Mouse (Mus musculus): Measurements from ENCODE around the gene Slc51a.

The Slc51a gene

DNA sequence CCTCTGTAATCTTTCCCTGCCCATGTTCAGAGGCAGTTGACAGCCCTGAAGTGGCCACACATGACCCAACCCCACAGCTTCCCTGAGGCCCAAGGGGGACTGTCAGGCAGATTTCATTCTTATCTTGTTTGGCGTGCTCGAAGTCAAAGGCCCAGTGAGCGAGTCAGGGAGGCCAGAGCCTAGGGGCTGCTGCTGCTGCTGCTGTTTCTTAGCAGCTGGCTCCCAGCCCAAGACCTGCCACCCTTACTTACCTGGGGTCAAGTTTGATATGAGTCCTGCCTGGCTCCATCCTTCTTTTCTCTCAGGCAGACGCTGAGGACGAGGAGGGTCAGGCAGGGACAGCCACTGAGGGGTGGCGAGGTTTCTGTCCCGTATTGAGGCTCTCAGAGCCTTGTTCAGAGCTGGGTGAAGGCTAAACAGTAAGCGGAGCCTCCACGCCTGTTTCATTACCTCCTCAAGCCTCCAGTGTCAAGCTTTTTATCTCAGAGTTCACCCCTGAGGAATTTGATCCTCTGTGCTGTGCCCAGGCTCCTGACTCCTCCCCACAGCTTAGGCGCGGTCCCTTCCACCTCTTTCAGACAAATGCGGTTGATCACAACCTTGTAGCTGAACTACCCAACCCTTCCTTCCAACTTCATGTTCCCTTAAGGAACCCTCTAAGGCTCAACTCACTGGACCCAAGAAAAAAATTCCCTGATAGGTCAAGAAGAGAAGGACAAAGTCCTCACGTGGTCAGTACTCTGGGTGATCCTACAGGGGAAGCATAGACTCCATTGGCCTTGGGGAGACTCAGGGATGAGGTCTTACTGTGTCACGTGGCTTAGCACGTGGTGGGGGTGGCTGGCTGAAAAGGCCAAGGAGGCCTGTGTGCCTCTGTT is at the start of gene Slc51a:
Gene Slc51a, minus strand, starts transcription at position 646 of the 878 bp plus-strand sequence.
- no peak for DNase-seq

GRCm38 (mm10) chr16:32535157-32535751 is 47.6 kb upstream of the Slc51a start:
- DNase-seq, result no peak

DNA sequence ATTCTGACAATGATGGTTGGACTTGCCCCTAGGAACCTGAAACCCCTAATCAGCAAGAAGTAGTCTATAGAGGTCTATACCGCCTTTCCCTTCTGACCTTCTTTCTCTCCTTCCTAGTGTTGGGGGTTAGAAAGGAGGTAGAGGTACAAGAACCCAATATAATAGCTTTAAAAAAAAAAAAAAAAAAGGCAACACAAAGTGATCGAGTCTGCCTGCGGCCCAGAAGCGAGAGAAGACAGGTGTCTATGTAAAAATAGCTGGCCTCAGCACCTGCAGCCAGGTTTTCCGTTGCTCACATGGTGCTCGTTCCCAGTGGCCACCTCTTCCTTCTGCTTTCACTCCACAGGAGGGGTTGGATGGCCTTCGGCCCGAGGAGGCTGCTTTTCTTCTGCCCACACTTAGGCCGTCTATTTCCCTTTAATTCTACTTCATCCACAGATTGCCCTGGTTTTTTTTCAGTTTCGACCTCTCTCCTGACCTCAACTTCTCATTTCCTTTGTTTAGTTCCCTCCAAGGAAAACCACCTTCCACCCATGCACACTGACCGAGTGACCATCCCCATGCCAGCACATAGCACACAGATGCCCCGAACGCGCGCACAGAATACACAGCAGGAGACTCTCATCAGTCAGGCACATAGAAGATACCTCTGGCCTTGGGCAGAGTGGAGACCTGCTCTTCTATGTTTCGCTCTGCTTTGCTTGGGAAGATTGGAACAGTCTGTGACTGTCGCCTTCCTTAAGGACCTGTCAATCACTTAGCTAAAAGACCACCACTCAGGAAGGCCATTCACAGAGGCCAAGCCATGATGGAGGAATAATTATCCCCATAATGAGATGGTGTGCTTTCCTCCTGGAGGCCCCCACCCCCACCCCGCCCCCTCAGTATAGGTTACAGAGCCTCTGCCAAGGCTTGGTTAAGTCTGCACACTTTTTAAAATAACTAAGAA is 45.5 kb upstream of the Slc51a start:
- DNase-seq, result no peak

DNA sequence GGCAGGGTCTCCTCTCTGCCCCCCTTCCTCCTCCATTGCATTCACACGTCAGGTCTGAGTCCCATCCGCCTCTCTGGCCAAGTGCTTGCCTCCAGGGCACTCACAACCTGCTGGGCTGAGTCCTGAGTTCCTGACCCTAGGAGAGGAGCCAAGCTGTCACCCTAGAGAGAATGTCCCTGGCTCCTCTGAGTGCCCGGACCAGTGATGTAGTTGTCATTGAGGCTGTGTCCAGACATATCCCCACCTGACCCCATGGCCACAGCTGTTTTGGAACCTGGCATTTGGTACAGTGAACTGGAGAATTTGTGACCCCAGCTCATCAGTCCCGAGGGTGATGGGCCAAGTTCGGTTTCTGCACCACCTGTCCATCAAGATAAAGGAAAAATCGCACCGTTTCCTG is 39.2 kb upstream of the Slc51a start:
- no peak for DNase-seq

DNA sequence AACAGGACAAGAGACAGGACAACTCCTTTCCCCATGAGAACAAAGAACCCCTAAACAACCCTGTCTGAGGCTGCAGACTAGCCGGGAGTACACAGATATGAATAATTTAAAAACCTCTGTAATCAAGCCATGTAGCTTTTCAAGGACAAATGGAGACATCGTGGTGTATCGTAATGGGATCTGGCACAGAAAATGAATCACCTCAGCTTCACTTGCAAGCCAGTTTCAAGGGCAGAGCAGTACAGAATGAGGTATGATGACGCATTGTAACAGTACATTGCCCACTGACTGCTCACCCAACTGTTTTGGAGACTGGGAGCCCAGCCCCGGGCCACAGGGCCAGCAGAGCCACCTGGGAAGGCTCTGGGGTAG is 36.6 kb upstream of the Slc51a start:
- DNase-seq, result no peak

DNA sequence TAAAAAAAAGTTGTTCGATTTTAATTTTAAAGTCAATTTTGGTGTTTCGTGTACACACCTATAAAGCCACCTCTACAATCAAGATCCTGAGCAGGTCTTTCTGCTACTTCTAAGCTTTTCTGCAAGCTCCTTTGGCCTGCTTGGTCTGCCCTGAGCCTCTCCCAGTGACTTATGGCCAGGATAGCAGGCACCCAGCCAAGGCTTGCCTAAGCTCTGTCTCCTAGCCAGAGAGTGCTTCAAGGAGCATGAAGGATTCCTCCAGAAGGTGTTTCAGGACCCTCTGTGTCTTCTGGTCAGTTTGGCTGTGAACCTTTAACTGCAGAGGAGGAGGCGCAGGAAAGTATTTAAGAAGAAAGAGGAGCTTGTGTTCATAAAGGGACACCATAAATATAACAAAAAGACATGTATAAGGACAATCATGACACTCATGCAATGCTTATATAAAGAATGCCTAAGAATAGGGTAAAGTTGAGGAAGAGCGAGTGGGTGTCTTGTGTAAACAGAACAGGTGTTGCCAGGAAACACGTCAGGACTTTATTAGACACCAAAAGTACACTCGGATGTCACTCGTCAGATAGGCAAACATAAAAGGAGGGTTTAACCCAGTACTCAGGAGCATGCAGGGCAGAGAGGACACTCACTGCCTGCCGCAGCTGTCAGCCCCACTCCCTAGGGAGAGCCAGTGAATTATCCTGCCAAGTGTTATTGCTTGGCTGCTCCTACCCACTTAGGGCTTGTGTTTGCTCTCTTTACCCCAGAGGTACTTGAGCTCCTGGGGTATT is 36.0 kb upstream of the Slc51a start:
- DNase-seq, result peak; percentile 78 to 81

DNA sequence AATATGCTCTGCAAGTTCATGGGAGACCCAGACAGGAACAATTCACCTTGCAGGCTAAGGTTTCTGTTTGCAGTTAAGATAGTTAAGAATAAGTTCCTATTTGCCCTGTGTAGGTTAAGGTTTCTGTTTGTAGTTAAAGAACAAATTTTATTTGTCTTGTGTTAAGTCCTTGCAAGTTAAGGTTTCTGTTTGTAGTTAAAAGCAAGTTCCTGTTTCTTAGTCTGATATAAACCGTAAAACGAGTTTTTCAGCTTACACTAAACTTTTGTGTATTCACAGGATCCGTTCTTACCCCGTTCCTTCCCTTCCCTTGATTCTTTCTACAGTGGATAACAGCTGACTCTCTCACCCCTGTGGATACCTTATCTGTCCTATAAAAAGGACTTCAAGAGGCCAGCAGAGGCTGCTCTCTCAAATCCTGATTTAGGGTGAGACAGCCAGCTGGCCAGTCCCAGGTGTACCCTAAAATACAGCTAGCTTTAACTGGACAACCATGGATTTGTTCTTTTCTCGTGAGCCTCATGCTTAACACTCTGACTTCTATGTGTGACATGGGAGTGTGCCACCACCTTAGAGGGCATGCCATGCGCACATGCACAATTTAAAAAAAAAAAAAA is 35.0 kb upstream of the Slc51a start:
- no peak for DNase-seq

DNA sequence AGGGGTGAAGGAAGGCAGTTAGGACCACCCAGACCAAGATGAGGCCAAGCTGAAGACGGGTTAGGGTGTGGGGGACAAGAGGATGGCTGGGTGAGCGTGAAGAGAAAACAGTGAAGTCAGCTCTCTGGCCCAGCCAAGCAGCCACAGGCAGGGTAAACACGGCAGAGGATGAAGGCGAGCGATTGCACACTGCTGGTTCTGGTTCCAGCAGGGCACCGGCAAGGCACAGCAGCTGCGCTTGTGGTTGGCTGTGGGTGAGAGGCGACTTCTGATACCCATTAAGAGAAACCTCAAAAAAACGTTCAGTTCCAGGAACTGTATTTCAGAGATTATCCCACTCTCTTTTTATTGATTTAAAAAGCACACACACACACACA is 32.7 kb upstream of the Slc51a start:
- DNase-seq, result no peak

DNA sequence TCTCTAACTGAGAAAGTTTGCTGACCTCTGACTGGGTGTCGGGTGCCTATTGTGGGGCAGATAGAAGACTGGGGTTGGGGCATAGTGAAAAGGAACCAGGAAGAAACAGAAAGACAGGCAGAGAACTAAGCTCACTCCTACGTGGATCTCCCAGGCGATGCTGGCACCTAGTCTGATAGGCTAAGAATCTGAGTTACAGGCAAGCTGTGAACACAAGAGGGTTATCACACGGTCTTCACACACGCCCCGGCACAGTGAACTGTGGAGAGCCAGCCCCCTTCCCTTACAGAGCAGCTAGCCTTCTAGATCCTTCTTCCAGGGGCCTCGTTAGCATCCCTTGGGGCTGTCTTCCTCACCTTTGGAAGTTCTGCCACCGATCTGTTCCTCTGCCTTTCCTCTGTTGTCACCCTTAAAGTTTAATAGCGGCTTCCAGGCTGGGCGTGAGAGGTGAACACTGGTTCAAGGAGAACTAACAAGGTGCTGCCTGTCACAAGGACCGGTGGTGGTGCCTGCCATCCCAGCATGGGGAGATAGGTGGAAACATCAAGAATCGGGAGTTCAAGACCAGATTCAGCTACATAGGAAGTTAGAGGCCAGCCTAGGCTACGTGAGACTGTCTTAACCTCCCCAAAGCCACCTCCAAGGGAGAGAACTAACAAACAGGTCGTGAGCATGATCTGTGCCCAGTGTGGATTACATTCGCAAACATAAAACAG is 32.1 kb upstream of the Slc51a start:
- no peak for DNase-seq

DNA sequence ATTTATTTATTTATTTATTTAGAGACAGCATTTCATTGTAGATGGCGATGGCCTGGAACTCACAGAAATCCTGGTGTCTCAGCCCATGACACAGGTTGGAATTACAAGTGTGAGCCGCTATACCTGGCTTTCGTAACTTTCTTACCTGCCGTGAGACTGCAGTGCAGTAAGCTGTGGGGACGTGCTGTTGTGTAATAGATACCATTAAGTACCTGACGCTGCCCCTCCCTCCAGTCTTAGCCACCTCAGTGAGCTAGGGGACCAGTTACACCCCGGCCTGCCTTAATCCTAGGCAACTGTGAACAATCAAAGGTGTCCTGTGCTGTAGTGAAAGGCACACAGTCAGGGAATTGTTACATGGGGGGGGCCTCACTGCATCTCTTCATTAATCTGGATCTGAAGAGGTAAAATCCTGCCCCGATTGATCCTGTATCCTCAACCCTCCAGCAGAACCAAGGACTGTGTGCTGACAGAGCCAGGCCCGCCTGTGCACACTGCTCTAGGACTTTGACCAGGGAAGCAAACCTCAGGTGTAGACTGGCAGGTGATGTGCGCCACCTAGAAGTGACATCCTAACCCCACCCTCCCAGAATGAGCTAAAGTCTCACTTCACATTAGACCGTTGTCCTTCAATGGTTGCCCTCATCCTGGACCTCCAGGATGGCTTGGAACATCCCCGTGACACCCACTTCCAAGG is 30.3 kb upstream of the Slc51a start:
- no peak for DNase-seq

DNA sequence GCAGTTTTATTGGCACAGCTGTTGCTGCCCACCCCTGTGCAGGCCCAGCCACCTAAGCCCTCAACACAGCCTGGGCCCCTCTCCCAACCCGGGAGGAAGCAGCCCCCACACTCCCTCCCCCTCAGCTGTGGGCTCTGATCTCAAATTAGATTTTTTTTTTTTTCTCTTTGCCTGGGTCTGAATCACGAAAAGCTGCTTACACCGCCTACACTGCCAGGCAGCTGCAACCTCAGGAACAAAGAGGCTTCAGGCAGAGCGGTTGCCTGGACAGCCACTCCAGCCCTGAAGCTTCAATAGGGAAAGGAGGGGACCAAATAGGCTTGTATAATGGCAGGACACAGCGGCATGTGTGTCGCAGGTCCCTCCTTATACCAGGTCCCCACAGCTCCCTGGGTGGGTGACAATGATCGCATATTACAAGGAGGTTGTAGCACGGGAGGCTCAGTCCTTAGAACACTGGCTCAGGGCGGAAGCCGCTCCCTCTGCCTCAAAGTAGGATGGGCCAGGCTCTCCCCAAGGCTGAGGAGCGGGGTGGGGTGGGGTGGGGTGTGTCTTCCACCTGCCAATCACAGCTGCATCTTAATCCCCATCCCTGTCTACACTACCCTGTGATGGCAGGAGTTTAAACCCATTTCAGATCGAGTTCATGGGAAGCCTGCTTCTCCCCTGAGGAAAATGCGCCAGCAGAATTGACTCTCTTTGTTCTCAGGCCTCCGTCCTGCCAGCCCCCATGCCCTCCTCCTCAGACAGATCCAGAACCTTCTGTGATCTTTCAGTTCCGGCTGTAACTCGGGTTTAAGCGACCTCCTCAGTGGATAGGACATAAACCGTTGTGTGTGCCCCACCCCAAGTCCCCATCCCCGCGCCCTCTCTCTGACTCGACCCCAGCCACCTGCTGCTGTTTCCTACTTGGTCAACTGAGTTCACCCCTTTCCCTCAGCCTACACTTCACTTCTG is 28.6 kb upstream of the Slc51a start:
- DNase-seq, result no peak

DNA sequence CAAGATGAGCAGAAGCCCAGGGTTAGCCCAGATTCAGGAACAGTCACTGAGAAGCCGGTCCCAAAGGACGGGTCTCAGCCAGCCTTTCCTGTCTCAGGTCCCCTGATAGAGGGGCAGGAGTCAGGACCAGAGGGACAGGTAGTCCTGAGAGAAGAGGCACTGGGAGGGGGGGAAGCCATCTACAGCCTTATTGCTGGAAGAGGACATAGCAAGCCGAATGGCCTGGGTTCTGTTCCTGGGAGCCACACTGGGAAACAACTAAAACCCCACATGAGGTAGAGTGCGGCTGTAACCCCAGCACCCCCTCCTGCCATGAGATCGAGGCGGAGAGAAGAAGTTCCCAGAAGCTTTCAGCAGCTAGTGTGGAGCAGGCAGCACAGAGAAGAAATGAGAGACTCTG is 26.3 kb upstream of the Slc51a start:
- DNase-seq, result no peak

DNA sequence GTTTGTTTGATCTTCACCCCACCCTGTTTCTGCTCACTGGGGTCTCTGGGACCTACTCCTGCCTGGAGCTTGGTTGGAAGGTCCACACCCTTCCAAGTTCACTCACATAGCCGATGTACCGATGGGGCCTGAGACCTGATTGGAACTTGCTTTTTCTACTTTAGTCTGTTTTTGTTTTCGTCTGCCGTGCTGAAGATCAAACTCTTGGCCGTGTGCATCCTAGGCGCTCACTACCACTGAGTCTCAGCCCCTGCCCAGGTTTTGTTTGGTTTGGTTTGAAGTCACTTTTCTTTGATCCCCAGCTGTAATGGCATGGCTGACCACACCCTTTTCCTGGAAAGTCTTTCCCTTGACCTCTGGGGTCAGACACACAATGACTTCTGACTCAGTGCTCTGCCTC is 25.7 kb upstream of the Slc51a start:
- DNase-seq, result no peak

GRCm38 (mm10) chr16:32512921-32513320 is 25.2 kb upstream of the Slc51a start:
- DNase-seq, result peak; percentile 40 to 60

GRCm38 (mm10) chr16:32511827-32512490 is 24.3 kb upstream of the Slc51a start:
- no peak for DNase-seq

GRCm38 (mm10) chr16:32511338-32511734 is 23.7 kb upstream of the Slc51a start:
- DNase-seq, result no peak

DNA sequence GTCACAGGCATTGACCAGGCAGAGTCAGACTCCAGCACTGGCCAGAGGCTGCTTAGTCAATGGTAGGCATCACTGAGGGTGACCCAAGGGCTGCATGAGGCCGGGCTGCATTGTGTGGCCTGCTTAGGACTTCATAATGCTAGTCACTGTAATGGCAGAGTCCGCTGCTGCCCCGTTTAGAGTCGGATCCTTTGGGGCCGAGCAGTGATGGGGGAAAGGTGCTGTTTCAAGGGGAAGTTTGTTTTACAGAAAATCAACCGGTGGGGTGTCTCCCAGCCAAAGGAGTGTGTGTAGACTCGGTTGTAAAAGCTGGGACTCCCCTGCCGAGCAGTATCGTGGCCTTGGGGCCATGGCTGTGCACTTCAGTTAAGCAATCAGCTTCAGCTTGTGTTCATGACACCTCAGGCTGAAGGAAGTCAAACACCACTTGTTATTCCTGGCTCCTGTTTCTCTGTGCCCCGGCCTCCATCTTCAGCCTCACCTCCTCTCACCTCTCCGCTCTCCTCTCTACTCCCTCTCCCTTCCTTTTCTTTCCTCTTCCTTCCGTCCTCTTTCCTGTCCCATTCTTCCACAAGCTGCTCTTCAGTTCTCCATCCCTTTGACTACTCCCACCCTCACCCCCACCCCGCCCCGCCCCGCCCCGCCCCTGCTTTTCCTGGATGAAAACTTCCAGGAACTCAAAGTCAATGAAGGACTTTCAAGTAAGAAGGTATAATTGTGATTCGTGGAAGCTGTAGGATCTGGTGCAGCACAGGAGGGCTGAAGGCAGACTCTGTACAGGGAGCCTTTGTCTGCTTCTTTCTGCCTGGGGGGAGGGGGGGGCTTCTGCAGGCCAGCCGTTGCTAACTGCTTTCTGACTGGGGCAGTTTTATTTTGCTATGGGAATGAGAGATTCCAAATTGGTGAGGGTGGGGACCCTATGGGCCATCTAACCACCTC is 23.0 kb upstream of the Slc51a start:
- DNase-seq, result no peak

Data from cerebellum, postnatal 14 days (tissue).